Mouse (Mus musculus) liver, postnatal 0 days (tissue): ENCODE measurements at regions not wholly inside any gene's neighbourhood (a gene's known extent, or its start where the extent isn't known, plus 50 kb on each side); places are given as distances from the start of the nearest gene placed in this dataset.

Source experiments
- CTCF ChIP-seq: sonication (generic); IDR thresholded peaks from 2 replicates; pipeline ENCODE4 v1.5.1; 2016; ENCODE audit warnings: antibody characterized with exemption, low read depth
- EP300 ChIP-seq: IDR thresholded peaks from 2 replicates; pipeline ENCODE4 v1.6.1; 2016; ENCODE audit warnings: antibody characterized with exemption, low read depth, mild to moderate bottlenecking

DNA sequence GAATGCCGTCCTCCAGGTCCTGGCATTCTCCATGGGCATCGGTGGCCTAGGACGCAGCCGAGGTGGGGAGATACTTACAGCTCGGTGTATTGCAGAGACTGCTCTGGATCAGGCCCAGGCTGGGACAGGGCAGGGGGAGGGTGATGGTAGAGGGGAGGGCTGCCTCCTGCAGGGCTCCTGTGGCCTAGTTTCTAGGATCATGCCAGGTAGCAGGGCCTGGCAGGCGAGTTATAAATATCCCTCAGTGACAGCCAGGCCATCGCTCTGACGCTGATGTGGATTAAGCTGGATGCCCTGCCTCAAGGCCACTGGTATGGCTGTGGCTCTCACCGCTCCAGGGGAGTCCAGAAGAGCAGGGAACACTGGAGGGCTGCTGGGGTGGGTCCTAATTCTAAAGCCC is 221.8 kb downstream of the Lrfn2 start:
- TF ChIP-seq CTCF (no peak), EP300 (no peak)
